Mouse (Mus musculus) induced T-regulatory cell, adult 2 months (primary cell): ENCODE measurements around the gene Rasgrp2.
A peak's percentile ranks its signal among the peaks of the same experiment; 100 is the strongest.

Source experiments
- DNase-seq: peaks from one replicate; pipeline ENCODE4 v3.0.0-alpha.2; 2012; ENCODE audit warnings: low read depth

Rasgrp2 gene

GRCm38 (mm10) chr19:6382323-6382924, 16.7 kb upstream of the Rasgrp2 start:
- DNase-seq: no peak

- DNase-seq: no peak
Observed at GRCm38 (mm10) chr19:6383470-6383869, 15.7 kb upstream of the Rasgrp2 start.

- DNase-seq: no peak
Observed at GRCm38 (mm10) chr19:6384128-6384527, 15.0 kb upstream of the Rasgrp2 start, which contains the start of gene Pygm. TSS of gene Pygm (plus strand) at chr19:6384399.

- DNase-seq: no peak
Observed at GRCm38 (mm10) chr19:6384954-6385353, 14.2 kb upstream of the Rasgrp2 start.

GRCm38 (mm10) chr19:6385419-6385818, 13.7 kb upstream of the Rasgrp2 start:
- no peak for DNase-seq

GRCm38 (mm10) chr19:6385821-6386220, 13.3 kb upstream of the Rasgrp2 start:
- no peak for DNase-seq

- DNase-seq: no peak
Observed at GRCm38 (mm10) chr19:6386234-6386633, 12.9 kb upstream of the Rasgrp2 start.

GRCm38 (mm10) chr19:6388006-6388405, 11.1 kb upstream of the Rasgrp2 start:
- DNase-seq: no peak

GRCm38 (mm10) chr19:6389803-6390202, 9.3 kb upstream of the Rasgrp2 start:
- peak; percentile 85 for DNase-seq

- no peak for DNase-seq
Observed at GRCm38 (mm10) chr19:6390251-6390650, 8.9 kb upstream of the Rasgrp2 start.

GRCm38 (mm10) chr19:6392743-6393393, 6.3 kb upstream of the Rasgrp2 start:
- DNase-seq: peak; percentile 71

GRCm38 (mm10) chr19:6393637-6394036, 5.5 kb upstream of the Rasgrp2 start:
- DNase-seq: no peak

- no peak for DNase-seq
Observed at GRCm38 (mm10) chr19:6396237-6396636, 2.9 kb upstream of the Rasgrp2 start.

- DNase-seq: no peak
Observed at GRCm38 (mm10) chr19:6397582-6398249, 1.4 kb upstream of the Rasgrp2 start.

- DNase-seq: peak; percentile 89
Observed at GRCm38 (mm10) chr19:6398447-6399284, 474 bp upstream of the Rasgrp2 start.

- DNase-seq: peak; percentile 84
Observed at GRCm38 (mm10) chr19:6400096-6401086, 1.3 kb downstream of the Rasgrp2 start.

GRCm38 (mm10) chr19:6401131-6401815, 2.1 kb downstream of the Rasgrp2 start:
- DNase-seq: peak; percentile 88

- no peak for DNase-seq
Observed at GRCm38 (mm10) chr19:6401951-6402350, 2.8 kb downstream of the Rasgrp2 start.

GRCm38 (mm10) chr19:6403869-6404268, 4.7 kb downstream of the Rasgrp2 start:
- DNase-seq: no peak

- DNase-seq: no peak
Observed at GRCm38 (mm10) chr19:6405433-6405832, 6.3 kb downstream of the Rasgrp2 start.
